Mouse (Mus musculus): ENCODE results near the gene Nfib. TPM values are rescaled to one million over a fixed set of nuclear protein-coding genes. Genes with fewer than 3 reads are reported as not detected.

Gene Nfib
- 1.2 and 1.7 TPM in 2 replicates for polyA plus RNA-seq (2012; rRNA removed)
- 2.3 and 2.6 TPM in 2 replicates for polyA plus RNA-seq (2014; fragmentation: Nextera tagmentation; extraction: Ambion mirVana)

DNA sequence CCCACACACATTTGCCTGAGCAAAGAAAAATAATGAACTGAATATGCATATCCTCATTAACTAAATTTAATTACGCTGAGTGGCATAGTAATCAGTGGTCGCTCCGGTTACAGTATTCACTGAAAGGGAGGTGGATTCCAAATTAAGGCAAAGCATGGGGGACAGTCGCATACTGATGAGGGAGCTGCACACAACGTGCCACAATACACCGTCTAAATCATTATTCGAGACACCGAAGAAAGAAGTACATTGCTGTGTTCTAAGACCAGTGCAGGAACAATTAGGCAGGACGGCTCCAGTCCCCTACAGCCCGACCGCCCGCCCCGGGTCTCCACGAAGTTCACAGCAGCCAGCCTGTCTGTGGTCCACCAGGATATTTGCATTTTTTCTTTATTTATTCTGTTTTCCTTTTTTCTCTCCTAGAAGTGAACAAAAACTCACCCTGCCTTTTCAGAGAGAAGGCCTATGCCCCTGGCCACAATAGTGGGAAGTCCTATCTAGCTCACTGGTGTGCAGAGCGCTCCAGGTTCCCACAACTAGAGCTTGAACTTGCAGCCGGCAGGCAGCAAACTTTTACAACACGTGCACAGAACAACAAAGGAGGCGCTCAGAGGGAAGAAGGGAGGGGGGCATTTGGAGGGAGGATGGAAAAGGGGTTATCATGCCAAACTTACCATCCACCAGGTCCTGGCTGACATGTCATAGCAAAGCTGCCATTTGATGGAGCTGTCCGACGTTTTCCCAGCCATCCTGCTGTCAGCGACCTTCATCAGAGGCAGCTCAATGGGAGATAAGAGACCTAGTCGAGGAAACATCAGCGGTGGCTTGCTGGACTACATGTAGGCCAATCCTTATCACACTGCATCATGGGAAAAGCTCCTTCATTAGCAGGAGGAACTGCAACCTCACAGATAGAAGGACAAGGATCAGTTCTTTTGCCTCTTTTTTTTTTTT, at the start of gene Nfib:
Gene Nfib, minus strand, starts transcription at position 910 of the 954 bp plus-strand sequence.
- WGBS (ENCODE audit: insufficient replicate concordance): 53% methylated on average over 23 of the region's 23 CpGs
- H3K4me3 ChIP-seq (ENCODE audit: insufficient read depth in 1 of 2, low read depth in 2 of 2, low read length in 2 of 2): no peak within 1 kb of the TSS
- DNase-seq (ENCODE audit: low read depth in 3 of 3, low spot score in 3 of 3) (no peak), ATAC-seq (ENCODE audit: insufficient read depth) (no peak)
- H3K9me3 ChIP-seq (ENCODE audit: control insufficient read depth, low read length): no peaks in the 10 kb centered on the region
- 0 out of 4 replicates have a peak, but pooled peaks cover 0 to 2% of the 10 kb centered on the region in 2 experiments for H3K4me1 ChIP-seq (replicated peaks; ENCODE audit: control insufficient read depth in 2 of 2, insufficient read depth in 2 of 2, low read length in 1 of 2)
- no peaks in the 10 kb centered on the region for H3K27me3 ChIP-seq (ENCODE audit: control insufficient read depth, insufficient read depth, low read length)
- H3K9ac ChIP-seq (replicated peaks): no peak within 1 kb of the TSS
- TF ChIP-seq CTCF (IDR thresholded peaks at IDR 0.05; ENCODE audit: low read depth) (no peak), EP300 (IDR thresholded peaks at IDR 0.05; ENCODE audit: low read depth) (no peak)
- no peak within 1 kb of the TSS for H3K27ac ChIP-seq
- no peak within 1 kb of the TSS for H3K4me2 ChIP-seq (ENCODE audit: low read depth)
- no peaks in the 10 kb centered on the region for H3K36me3 ChIP-seq (replicated peaks; ENCODE audit: control insufficient read depth, insufficient read depth, low read depth)

DNA sequence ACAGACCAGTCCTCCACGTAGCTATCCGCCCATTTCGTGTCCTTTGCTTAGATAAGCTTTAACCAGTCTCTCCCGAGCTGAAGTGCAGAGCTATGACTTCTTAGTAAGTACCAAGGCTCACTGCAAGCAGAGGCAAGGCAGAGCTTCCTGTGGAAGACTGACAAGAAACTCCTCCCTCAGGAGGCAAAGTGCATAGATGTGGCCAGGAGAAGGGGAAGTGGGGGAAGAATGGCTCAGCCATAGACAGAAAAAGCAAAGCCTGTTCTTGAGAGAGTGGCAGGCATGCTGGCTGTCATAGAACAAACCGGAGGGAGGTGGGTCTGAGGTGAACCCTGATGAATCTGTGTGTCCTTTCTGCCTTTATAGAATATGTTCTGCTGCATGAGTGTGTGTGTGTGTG, 30.2 kb upstream of the Nfib start:
- 18% methylated on average over 5 of the region's 5 CpGs for WGBS (ENCODE audit: insufficient replicate concordance)
- TF ChIP-seq CTCF (IDR thresholded peaks at IDR 0.05; ENCODE audit: low read depth) (no peak), EP300 (IDR thresholded peaks at IDR 0.05; ENCODE audit: low read depth) (no peak)

DNA sequence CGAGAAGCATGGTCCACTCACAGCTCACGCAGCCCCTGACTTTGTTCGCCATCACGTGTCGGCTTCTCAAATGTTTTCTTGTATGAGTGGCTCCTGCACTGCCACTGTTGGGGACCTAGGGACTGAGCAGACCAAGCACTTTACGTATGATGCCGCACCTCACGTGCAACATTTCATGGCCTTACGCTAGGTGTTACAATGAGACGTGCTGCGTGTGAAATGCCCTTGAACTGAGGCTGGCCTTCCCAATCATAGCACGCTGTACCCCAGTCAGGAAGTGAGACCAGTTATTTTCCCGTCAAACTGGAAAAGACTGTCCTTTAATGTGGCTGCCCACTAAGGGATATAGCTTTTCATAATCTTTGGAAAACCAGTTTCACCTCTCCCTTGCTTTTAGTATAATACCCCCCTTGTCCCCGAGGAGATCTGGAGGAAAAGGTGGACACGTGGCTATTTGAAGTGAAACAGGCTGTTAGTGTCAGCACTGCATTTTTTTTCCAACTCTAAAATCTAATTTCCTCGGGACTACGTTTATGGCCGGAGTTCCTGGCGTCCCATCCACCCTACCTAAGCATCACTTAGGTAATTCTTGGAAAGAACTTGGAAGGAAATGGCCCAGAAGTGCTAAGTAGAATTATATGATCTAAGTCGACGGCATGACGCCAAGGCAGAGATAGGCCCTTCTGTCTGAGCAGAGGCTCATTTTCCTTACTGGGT, 29.4 kb upstream of the Nfib start:
- no peaks in the 10 kb centered on the region for H3K9me3 ChIP-seq (ENCODE audit: control insufficient read depth, low read length)
- TF ChIP-seq CTCF (IDR thresholded peaks at IDR 0.05; ENCODE audit: low read depth) (no peak), EP300 (IDR thresholded peaks at IDR 0.05; ENCODE audit: low read depth) (no peak)
- H3K4me1 ChIP-seq (replicated peaks; ENCODE audit: control insufficient read depth in 2 of 2, insufficient read depth in 2 of 2, low read length in 1 of 2): no peaks in the 10 kb centered on the region
- no peak overlapping the region for H3K4me3 ChIP-seq (ENCODE audit: insufficient read depth in 1 of 2, low read depth in 2 of 2, low read length in 2 of 2)
- H3K27ac ChIP-seq: no peak overlapping the region
- ATAC-seq (ENCODE audit: insufficient read depth) (no peak), DNase-seq (ENCODE audit: low read depth in 3 of 3, low spot score in 3 of 3) (no peak)
- no peaks in the 10 kb centered on the region for H3K27me3 ChIP-seq (ENCODE audit: control insufficient read depth, insufficient read depth, low read length)
- H3K36me3 ChIP-seq (replicated peaks; ENCODE audit: control insufficient read depth, insufficient read depth, low read depth): no peaks in the 10 kb centered on the region
- WGBS (ENCODE audit: insufficient replicate concordance): 72% methylated on average over 22 of the region's 22 CpGs
- no peak overlapping the region for H3K4me2 ChIP-seq (ENCODE audit: low read depth)
- no peak overlapping the region for H3K9ac ChIP-seq (replicated peaks)

More for the DNA sequence above, 30.2 kb upstream of the Nfib start:
- Histone ChIP-seq H3K4me1 (replicated peaks; ENCODE audit: control insufficient read depth in 2 of 2, insufficient read depth in 2 of 2, low read length in 1 of 2) (no peaks in the 10 kb centered on the region), H3K27ac (no peak overlapping the region), H3K9ac (replicated peaks) (no peak overlapping the region), H3K9me3 (ENCODE audit: control insufficient read depth, low read length) (no peaks in the 10 kb centered on the region), H3K4me3 (ENCODE audit: insufficient read depth in 1 of 2, low read depth in 2 of 2, low read length in 2 of 2) (no peak overlapping the region), H3K4me2 (ENCODE audit: low read depth) (no peak overlapping the region), H3K36me3 (replicated peaks; ENCODE audit: control insufficient read depth, insufficient read depth, low read depth) (no peaks in the 10 kb centered on the region), H3K27me3 (ENCODE audit: control insufficient read depth, insufficient read depth, low read length) (no peaks in the 10 kb centered on the region)
- no peak for ATAC-seq (ENCODE audit: insufficient read depth)
- DNase-seq (ENCODE audit: low read depth in 3 of 3, low spot score in 3 of 3): no peak

DNA sequence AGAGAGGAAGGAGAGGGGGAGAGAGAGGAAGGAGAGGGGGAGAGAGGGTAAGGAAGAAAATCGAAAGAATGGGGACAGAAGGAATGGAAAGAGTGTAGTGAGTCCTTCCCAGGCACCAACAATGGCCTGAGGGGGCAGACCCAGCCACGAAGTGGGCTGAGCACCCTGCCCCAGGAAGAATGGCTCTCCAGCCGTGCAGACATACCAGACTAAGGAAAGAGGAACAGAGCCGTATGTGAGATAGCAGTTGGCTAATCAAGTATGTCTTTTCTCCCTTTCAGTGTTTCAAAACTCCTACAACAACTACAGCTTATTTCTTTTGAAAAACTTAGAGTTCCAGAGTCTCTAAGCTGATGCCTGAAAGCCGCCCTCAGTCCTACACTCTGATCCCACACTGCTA, 28.8 kb upstream of the Nfib start:
- TF ChIP-seq CTCF (IDR thresholded peaks at IDR 0.05; ENCODE audit: low read depth): no peak
- TF ChIP-seq EP300 (IDR thresholded peaks at IDR 0.05; ENCODE audit: low read depth): no peak
- no peak overlapping the region for H3K4me3 ChIP-seq (ENCODE audit: insufficient read depth in 1 of 2, low read depth in 2 of 2, low read length in 2 of 2)
- no peak for DNase-seq (ENCODE audit: low read depth in 3 of 3, low spot score in 3 of 3)

DNA sequence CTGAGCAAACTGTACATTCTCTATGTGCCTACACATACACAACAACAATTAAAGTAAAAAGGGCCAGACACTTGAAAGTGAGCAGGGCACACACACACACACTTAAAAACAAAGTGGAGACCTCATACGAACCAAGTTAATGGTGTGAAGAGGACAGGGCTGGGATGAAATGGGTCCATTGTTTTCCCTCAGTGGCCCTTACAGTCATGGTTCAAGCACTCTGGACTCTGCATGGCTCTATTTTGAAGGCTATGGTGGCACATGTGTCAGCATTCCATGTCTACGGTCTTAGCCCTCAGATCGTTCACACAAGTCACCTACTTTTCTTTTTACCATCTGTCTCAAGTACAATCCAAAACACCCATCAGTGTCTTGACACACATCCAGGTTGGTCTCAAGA, 28.1 kb upstream of the Nfib start:
- DNase-seq (ENCODE audit: low read depth in 3 of 3, low spot score in 3 of 3) (no peak), ATAC-seq (ENCODE audit: insufficient read depth) (no peak)
- Histone ChIP-seq H3K27ac (no peak overlapping the region), H3K4me3 (ENCODE audit: insufficient read depth in 1 of 2, low read depth in 2 of 2, low read length in 2 of 2) (no peak overlapping the region), H3K9ac (replicated peaks) (no peak overlapping the region), H3K4me1 (replicated peaks; ENCODE audit: control insufficient read depth in 2 of 2, insufficient read depth in 2 of 2, low read length in 1 of 2) (no peaks in the 10 kb centered on the region), H3K4me2 (ENCODE audit: low read depth) (no peak overlapping the region), H3K36me3 (replicated peaks; ENCODE audit: control insufficient read depth, insufficient read depth, low read depth) (no peaks in the 10 kb centered on the region), H3K27me3 (ENCODE audit: control insufficient read depth, insufficient read depth, low read length) (no peaks in the 10 kb centered on the region), H3K9me3 (ENCODE audit: control insufficient read depth, low read length) (no peaks in the 10 kb centered on the region)
- 72% methylated on average over 3 of the region's 3 CpGs for WGBS (ENCODE audit: insufficient replicate concordance)
- TF ChIP-seq EP300 (IDR thresholded peaks at IDR 0.05; ENCODE audit: low read depth) (no peak), CTCF (IDR thresholded peaks at IDR 0.05; ENCODE audit: low read depth) (no peak)

More for the DNA sequence above, 28.8 kb upstream of the Nfib start:
- Histone ChIP-seq H3K36me3 (replicated peaks; ENCODE audit: control insufficient read depth, insufficient read depth, low read depth) (no peaks in the 10 kb centered on the region), H3K9me3 (ENCODE audit: control insufficient read depth, low read length) (no peaks in the 10 kb centered on the region), H3K27me3 (ENCODE audit: control insufficient read depth, insufficient read depth, low read length) (no peaks in the 10 kb centered on the region), H3K4me2 (ENCODE audit: low read depth) (no peak overlapping the region), H3K9ac (replicated peaks) (no peak overlapping the region), H3K27ac (no peak overlapping the region), H3K4me1 (replicated peaks; ENCODE audit: control insufficient read depth in 2 of 2, insufficient read depth in 2 of 2, low read length in 1 of 2) (no peaks in the 10 kb centered on the region)
- ATAC-seq (ENCODE audit: insufficient read depth): no peak
- WGBS (ENCODE audit: insufficient replicate concordance): 22% methylated on average over 5 of the region's 5 CpGs

Measured in liver, embryonic 14.5 days (tissue).